Mouse (Mus musculus) inflammation-experienced regulatory T-cells (primary cell): Measurements from ENCODE around the gene Gm10118. TPM values are rescaled to one million over a fixed set of nuclear protein-coding genes. Genes with fewer than 3 reads are reported as not detected.

ENCODE experiments used
- polyA plus RNA-seq, 2 experiments: library from polyadenylated mRNA; unstranded; fragments of 100-300 nt; shearing (Covaris generic); gene quantifications; one replicate each; pipeline ENCODE4 v1.2.1; 2017

The Gm10118 gene
- not detected for polyA plus RNA-seq

GRCm38 (mm10) chr10:63927334-63927733 is at the start of gene Gm10118:
Gene Gm10118 (minus strand): TSS chr10:63927434.

Other genes with a start within 250 kb of the Gm10118 start
- gene Lrrtm3, start 162.8 kb upstream of the Gm10118 start, polyA plus RNA-seq: under 1 TPM in 1 of 2 experiments, not detected in 1; 0.07 TPM